Mouse (Mus musculus) ES-E14 (cell line): ENCODE measurements around the gene Hoxc11. TPM values are rescaled to one million over a fixed set of nuclear protein-coding genes. Genes with fewer than 3 reads are reported as not detected.
A peak's percentile ranks its signal among the peaks of the same experiment; 100 is the strongest.

Experiments
- DNase-seq: peaks from one replicate; pipeline ENCODE4 v3.0.0-alpha.2; 2013; ENCODE audit warnings: low read depth, low spot score
- H3K27ac ChIP-seq: 2 replicates; pipeline ENCODE4 v1.5.1; 2012; ENCODE audit warnings: low read depth, mild to moderate bottlenecking, low read length, moderate library complexity, mixed read lengths; ENCODE audit not compliant: poor library complexity, insufficient read depth, severe bottlenecking
- H3K36me3 ChIP-seq: 2 replicates; pipeline ENCODE4 v1.6.1; 2012; ENCODE audit warnings: mild to moderate bottlenecking, low read length, moderate library complexity, mixed read lengths; ENCODE audit not compliant: control insufficient read depth, poor library complexity, insufficient read depth, severe bottlenecking
- H3K4me1 ChIP-seq, 2 experiments: fragments of 150-350 bp in 1 of 2; sonication (generic) in 1 of 2; 2 replicates each; pipeline ENCODE4 v1.6.1; 2012; ENCODE audit warnings: low read length in 2 of 2, mild to moderate bottlenecking in 1 of 2, mixed read lengths in 1 of 2; ENCODE audit not compliant: control insufficient read depth in 2 of 2, insufficient read depth in 2 of 2, poor library complexity in 1 of 2
- H3K4me3 ChIP-seq, 2 experiments: fragments of 150-350 bp in 1 of 2; sonication (generic) in 1 of 2; 2 replicates each; pipeline ENCODE4 v1.5.1; 2012; ENCODE audit warnings: low read length in 2 of 2, low read depth in 1 of 2, mild to moderate bottlenecking in 1 of 2, mixed read lengths in 1 of 2; ENCODE audit not compliant: insufficient read depth in 1 of 2, poor library complexity in 1 of 2, severe bottlenecking in 1 of 2
- H3K9ac ChIP-seq: 2 replicates; pipeline ENCODE4 v1.6.1; 2012; ENCODE audit warnings: low read depth, mild to moderate bottlenecking, low read length, mixed read lengths; ENCODE audit not compliant: poor library complexity, insufficient read depth, severe bottlenecking
- H3K9me3 ChIP-seq: fragments of 150-350 bp; sonication (generic); 2 replicates; pipeline ENCODE4 v1.6.1; 2012; ENCODE audit warnings: low read depth, mild to moderate bottlenecking, low read length; ENCODE audit not compliant: control insufficient read depth, insufficient read depth
- CHD2 ChIP-seq: IDR thresholded peaks from 2 replicates; pipeline ENCODE4 v1.6.1; 2014; ENCODE audit warnings: mild to moderate bottlenecking, low read depth, low read length, inconsistent platforms
- HCFC1 ChIP-seq: IDR thresholded peaks from 2 replicates; pipeline ENCODE4 v1.6.1; 2012; ENCODE audit warnings: low read length, inconsistent platforms, borderline replicate concordance; ENCODE audit not compliant: insufficient read depth
- MAFK ChIP-seq: IDR thresholded peaks from 2 replicates; pipeline ENCODE4 v1.6.1; 2014; ENCODE audit warnings: mild to moderate bottlenecking, low read depth, low read length, inconsistent platforms; ENCODE audit not compliant: insufficient read depth
- ZC3H11A ChIP-seq: IDR thresholded peaks from 2 replicates; pipeline ENCODE4 v1.6.1; 2012; ENCODE audit warnings: low read depth, mild to moderate bottlenecking, inconsistent platforms, low read length, borderline replicate concordance
- ZNF384 ChIP-seq: IDR thresholded peaks from 2 replicates; pipeline ENCODE4 v1.6.1; 2012; ENCODE audit warnings: low read depth, low read length, inconsistent platforms
- in situ Hi-C, 2 experiments: fragments of 600-800 bp; cut with MboI; formaldehyde crosslinking; loops; one replicate each; pipeline ENCODE4 v1.15.1; 2025; ENCODE audit warnings: low sequenced_read_pairs in 2 of 2, inconsistent platforms in 1 of 2; ENCODE audit not compliant: unreplicated experiment in 2 of 2
- total RNA-seq: library from RNA; depleted of rRNA; stranded (reverse); fragments of 300-350 nt; gene quantifications from 2 replicates; pipeline ENCODE4 v1.2.3, GENCODE M21; 2012

Hoxc11 gene
- total RNA-seq, 1 experiment, result not detected

- H3K4me3 ChIP-seq, result 0 out of 4 replicates have a peak overlapping the region, but pooled peaks have one; percentile 12 to 13
- H3K27ac ChIP-seq, result no peak overlapping the region
- no peak overlapping the region for H3K9ac ChIP-seq
- in situ Hi-C loops, result loop anchor here in 1 of 2 experiments (25.0 kb wide), 1 partner anchor 923 kb away; the partner anchor contains the start of gene Krt8
- DNase-seq, result no peak
- peaks cover 1 to 9% of the 10 kb centered on the region in 2 experiments; a peak in 1 of 4 replicates for H3K4me1 ChIP-seq
- H3K36me3 ChIP-seq, result no peaks in the 10 kb centered on the region
- H3K9me3 ChIP-seq, result no peaks in the 10 kb centered on the region
- no peak for TF ChIP-seq CHD2
- TF ChIP-seq ZC3H11A, result no peak
- no peak for TF ChIP-seq HCFC1
- TF ChIP-seq MAFK, result no peak
- TF ChIP-seq ZNF384, result no peak
These were observed 19.3 kb upstream of the Hoxc11 start for GRCm38 (mm10) chr15:102934897-102935296.

DNA sequence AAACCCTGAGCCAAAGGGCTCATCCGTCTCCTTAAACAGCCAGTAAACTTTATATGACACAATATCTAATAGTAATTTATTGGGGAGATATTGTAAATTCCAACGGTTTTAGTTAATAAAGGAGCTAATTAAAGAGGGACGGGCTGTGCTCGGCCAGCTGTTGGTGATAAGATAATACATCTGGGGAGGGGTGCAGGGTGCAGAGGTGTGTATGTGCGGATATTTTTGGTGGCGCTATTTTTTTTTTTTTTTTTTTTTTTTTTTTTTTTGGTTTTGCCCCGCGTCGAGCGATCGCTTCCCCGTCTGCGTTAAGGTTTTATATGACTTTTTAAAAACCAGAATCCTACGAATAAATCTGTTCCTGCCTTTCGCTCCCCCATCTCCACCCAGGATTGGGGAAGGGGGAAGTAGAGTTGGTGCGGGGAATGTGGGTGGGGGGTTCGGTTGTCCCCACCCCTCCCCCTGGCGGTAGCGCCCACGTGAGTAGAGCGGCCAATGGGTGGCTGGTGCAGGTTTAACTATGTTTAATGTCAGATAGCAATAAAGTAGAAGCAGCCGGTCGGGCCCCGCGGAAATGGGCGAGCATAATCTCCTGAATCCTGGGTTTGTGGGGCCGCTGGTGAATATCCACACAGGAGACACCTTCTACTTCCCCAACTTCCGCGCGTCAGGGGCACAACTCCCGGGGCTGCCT lies 17.8 kb upstream of the Hoxc11 start, which contains the start of gene Hoxc12:
Gene Hoxc12, plus strand, starts transcription at position 479 of the 694 bp plus-strand sequence.
- Histone ChIP-seq H3K9ac (no peak within 1 kb of the TSS), H3K36me3 (no peaks in the 10 kb centered on the region), H3K4me3 (peak within 1 kb of the TSS; percentile 31 to 41), H3K9me3 (no peaks in the 10 kb centered on the region), H3K4me1 (peaks cover 1 to 12% of the 10 kb centered on the region in 2 experiments; a peak in 1 of 4 replicates), H3K27ac (no peak within 1 kb of the TSS)
- TF ChIP-seq ZNF384, result peak; percentile 91
- no peak for TF ChIP-seq MAFK
- no peak for TF ChIP-seq CHD2
- no peak for TF ChIP-seq ZC3H11A
- in situ Hi-C loops, result loop anchor here in 1 of 2 experiments (25.0 kb wide), 1 partner anchor 924 kb away; the partner anchor contains the start of gene Krt8
- no peak for DNase-seq

- H3K4me1 ChIP-seq, result peaks cover 1 to 9% of the 10 kb centered on the region in 2 experiments; a peak in 1 of 4 replicates
- H3K4me3 ChIP-seq, result peak overlapping the region; percentile 31 to 41
- no peaks in the 10 kb centered on the region for H3K36me3 ChIP-seq
- H3K9me3 ChIP-seq, result no peaks in the 10 kb centered on the region
- in situ Hi-C loops, result loop anchor here in 1 of 2 experiments (25.0 kb wide), 1 partner anchor 925 kb away; the partner anchor contains the start of gene Krt8
- no peak for DNase-seq
- H3K27ac ChIP-seq, result no peak overlapping the region
- no peak for TF ChIP-seq MAFK
- no peak for TF ChIP-seq ZC3H11A
- no peak for TF ChIP-seq HCFC1
- TF ChIP-seq ZNF384, result no peak
- no peak for TF ChIP-seq CHD2
- H3K9ac ChIP-seq, result no peak overlapping the region
These were observed 17.1 kb upstream of the Hoxc11 start for GRCm38 (mm10) chr15:102937036-102937666.

DNA sequence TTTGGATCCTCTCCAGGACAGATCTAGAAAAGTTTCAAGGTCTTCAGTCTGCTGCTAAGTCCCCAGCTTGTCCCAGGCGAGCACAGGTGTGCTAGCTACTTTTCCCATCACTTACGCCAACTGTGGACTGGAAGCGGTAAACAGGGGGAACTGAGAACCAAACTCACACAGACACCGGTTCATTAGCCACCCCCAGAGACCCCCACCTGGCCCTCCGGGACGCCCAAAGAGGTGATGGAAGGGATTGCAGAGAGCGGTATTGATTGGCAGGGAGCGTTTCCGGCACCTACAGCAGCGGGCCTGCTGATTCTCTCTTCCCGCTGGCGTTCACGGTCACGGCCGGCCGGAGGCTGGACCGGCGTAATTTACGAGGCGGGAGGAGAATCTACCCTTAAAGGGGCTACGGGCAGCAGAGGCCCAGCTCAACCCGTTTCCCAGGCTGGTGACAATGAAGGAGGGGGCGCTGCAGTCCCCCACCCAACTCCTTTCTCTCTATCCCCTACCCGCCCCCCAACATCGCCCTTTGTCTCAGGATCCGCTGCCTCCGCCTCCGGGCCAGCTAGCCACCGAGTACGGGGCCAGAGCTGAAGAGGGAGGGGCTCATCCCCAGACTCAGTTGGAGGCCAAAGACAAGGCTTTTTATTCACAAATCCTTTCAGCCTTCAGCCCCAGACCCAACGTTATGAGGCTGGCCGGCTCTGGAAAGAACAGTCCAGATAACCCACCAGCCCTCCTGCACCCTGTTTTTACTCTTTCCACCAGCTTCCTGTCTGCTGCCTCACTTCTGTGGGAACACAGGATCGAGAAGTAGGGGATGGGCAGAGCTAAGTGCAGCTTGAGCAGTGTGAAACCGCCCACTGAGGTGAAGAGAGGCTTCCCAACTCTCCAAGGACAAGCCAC lies 14.7 kb upstream of the Hoxc11 start:
- H3K4me1 ChIP-seq, result peaks cover 0 to 4% of the 10 kb centered on the region in 2 experiments; a peak in 1 of 4 replicates
- in situ Hi-C loops, result loop anchor here in 1 of 2 experiments (25.0 kb wide), 1 partner anchor 927 kb away; the partner anchor contains the start of gene Krt8
- no peak overlapping the region for H3K9ac ChIP-seq
- H3K9me3 ChIP-seq, result no peaks in the 10 kb centered on the region
- no peak for DNase-seq
- TF ChIP-seq ZNF384, result no peak
- no peak for TF ChIP-seq CHD2
- TF ChIP-seq HCFC1, result no peak; the same call in 1 of the 2 replicates
- no peak for TF ChIP-seq ZC3H11A
- TF ChIP-seq MAFK, result no peak
- H3K36me3 ChIP-seq, result no peaks in the 10 kb centered on the region
- H3K4me3 ChIP-seq, result peak overlapping the region; percentile 19 to 23; a peak in 2 of 4 replicates
- no peak overlapping the region for H3K27ac ChIP-seq
